8 mouse cellular contexts compared by ENCODE assay signal in the genomic region with DNA sequence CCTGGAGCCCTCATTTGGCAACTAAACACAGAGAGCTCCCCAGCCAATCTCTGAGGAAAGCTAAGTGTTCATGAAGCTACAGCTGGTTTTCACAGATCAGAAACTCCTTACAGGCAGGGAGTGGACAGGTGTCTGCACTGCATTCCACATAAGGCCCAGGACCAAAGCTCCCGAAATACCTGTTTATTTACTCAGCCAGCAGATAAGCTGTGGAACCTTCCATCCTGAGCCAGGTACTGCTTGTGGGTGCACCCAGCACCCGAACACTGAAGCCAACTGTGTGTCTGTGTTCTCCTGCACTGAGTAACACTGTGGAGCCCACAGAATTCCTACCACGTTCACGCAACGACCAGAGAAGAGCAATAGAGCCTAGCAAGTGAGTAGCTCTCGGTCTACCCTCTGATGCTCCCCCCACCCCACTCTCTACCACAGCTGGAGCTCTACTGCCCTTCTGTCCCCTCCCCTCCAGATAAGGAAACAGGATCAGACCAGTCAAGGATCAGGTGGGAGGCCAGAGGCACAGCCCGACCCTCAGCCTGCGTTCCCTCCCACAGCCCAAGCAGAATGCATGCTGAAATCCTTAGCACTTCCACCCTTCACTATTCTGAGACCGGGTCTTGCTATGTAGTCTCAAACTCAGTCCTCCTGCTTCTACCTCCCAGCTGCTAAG. TPM values are rescaled to one million over a fixed set of nuclear protein-coding genes. Genes with fewer than 3 reads are reported as not detected.
DNase-seq lines count a peak whose midpoint lies in the region; ATAC-seq and TF ChIP-seq lines count a peak whose summit lies in the region.

No protein-coding gene starts in this region.

- H3K27me3 ChIP-seq in hindbrain, embryonic 10.5 days (ENCODE audit: insufficient read depth, poor library complexity, severe bottlenecking) = no peaks in the 10 kb centered on the region
- no peaks in the 10 kb centered on the region for H3K27me3 ChIP-seq in hindbrain, embryonic 11.5 days (ENCODE audit: control insufficient read depth, insufficient read depth, low read length)
- no peaks in the 10 kb centered on the region for H3K27me3 ChIP-seq in forebrain, embryonic 15.5 days
- H3K27me3 ChIP-seq in liver, embryonic 14.5 days (ENCODE audit: control insufficient read depth, insufficient read depth, low read length) = no peaks in the 10 kb centered on the region

- no peak for DNase-seq in hindbrain, embryonic 10.5 days (ENCODE audit: low spot score)
- DNase-seq in hindbrain, embryonic 11.5 days (ENCODE audit: low spot score) = no peak
- DNase-seq in ZHBTc4 (ENCODE audit: low read depth, low spot score) = peak; percentile 67
- DNase-seq in liver, embryonic 14.5 days (ENCODE audit: low read depth in 3 of 3, low spot score in 3 of 3) = no peak
- DNase-seq in adrenal gland, postnatal 4 days (ENCODE audit: low spot score in 2 of 2) = no peak
- DNase-seq in frontal cortex, adult 2 months (ENCODE audit: extremely low spot score in 1 of 2, low spot score in 1 of 2) = no peak

- no peaks in the 10 kb centered on the region for H3K36me3 ChIP-seq in hindbrain, embryonic 10.5 days
- no peaks in the 10 kb centered on the region for H3K36me3 ChIP-seq in hindbrain, embryonic 11.5 days (ENCODE audit: control insufficient read depth, insufficient read depth, low read length)
- no peaks in the 10 kb centered on the region for H3K36me3 ChIP-seq in forebrain, embryonic 15.5 days
- H3K36me3 ChIP-seq in liver, embryonic 14.5 days (replicated peaks; ENCODE audit: control insufficient read depth, insufficient read depth, low read depth) = peaks cover 3% of the 10 kb centered on the region

- TF ChIP-seq EP300 in liver, embryonic 14.5 days (IDR thresholded peaks at IDR 0.05; ENCODE audit: low read depth) = no peak

- H3K9ac ChIP-seq in hindbrain, embryonic 11.5 days (ENCODE audit: low read depth, low read length) = no peak overlapping the region
- no peak overlapping the region for H3K9ac ChIP-seq in forebrain, embryonic 15.5 days (replicated peaks)
- no peak overlapping the region; the same call in 1 of the 2 replicates for H3K9ac ChIP-seq in liver, embryonic 14.5 days (replicated peaks)

- H3K9me3 ChIP-seq in hindbrain, embryonic 10.5 days = no peaks in the 10 kb centered on the region
- no peaks in the 10 kb centered on the region for H3K9me3 ChIP-seq in hindbrain, embryonic 11.5 days (ENCODE audit: control insufficient read depth, low read length)
- no peaks in the 10 kb centered on the region for H3K9me3 ChIP-seq in forebrain, embryonic 15.5 days
- H3K9me3 ChIP-seq in liver, embryonic 14.5 days (ENCODE audit: control insufficient read depth, low read length) = no peaks in the 10 kb centered on the region

- peaks cover 64% of the 10 kb centered on the region for H3K4me1 ChIP-seq in hindbrain, embryonic 10.5 days (replicated peaks)
- H3K4me1 ChIP-seq in hindbrain, embryonic 11.5 days (replicated peaks; ENCODE audit: control insufficient read depth, insufficient read depth, low read length) = no peaks in the 10 kb centered on the region; the same call in 1 of the 2 replicates
- peaks cover 56% of the 10 kb centered on the region for H3K4me1 ChIP-seq in forebrain, embryonic 15.5 days
- H3K4me1 ChIP-seq in liver, embryonic 14.5 days (replicated peaks; ENCODE audit: control insufficient read depth in 2 of 2, insufficient read depth in 2 of 2, low read length in 1 of 2) = peaks cover 43 to 45% of the 10 kb centered on the region in 2 experiments

- WGBS in hindbrain, embryonic 10.5 days = 77% methylated on average over 9 of the region's 9 CpGs
- WGBS in hindbrain, embryonic 11.5 days = 80% methylated on average over 9 of the region's 9 CpGs
- WGBS in forebrain, embryonic 15.5 days = 77% methylated on average over 9 of the region's 9 CpGs
- 39% methylated on average over 9 of the region's 9 CpGs for WGBS in liver, embryonic 14.5 days (ENCODE audit: insufficient replicate concordance)

- no peak overlapping the region for H3K4me2 ChIP-seq in hindbrain, embryonic 11.5 days (replicated peaks; ENCODE audit: low read depth, low read length)
- H3K4me2 ChIP-seq in forebrain, embryonic 15.5 days (replicated peaks) = no peak overlapping the region
- H3K4me2 ChIP-seq in liver, embryonic 14.5 days (ENCODE audit: low read depth) = no peak overlapping the region

- no peak for TF ChIP-seq CTCF in liver, embryonic 14.5 days (IDR thresholded peaks at IDR 0.05; ENCODE audit: low read depth)

- ATAC-seq in hindbrain, embryonic 11.5 days (ENCODE audit: low FRiP score) = no peak
- no peak for ATAC-seq in forebrain, embryonic 15.5 days (replicated peaks)
- peak; percentile 19; the same call in 1 of the 2 replicates for ATAC-seq in liver, embryonic 14.5 days (ENCODE audit: insufficient read depth)
- no peak for ATAC-seq in frontal cortex, adult (ENCODE audit: low TSS enrichment)

- H3K4me3 ChIP-seq in hindbrain, embryonic 10.5 days = no peak overlapping the region
- no peak overlapping the region for H3K4me3 ChIP-seq in hindbrain, embryonic 11.5 days (ENCODE audit: low read depth, low read length)
- H3K4me3 ChIP-seq in forebrain, embryonic 15.5 days = no peak overlapping the region
- no peak overlapping the region for H3K4me3 ChIP-seq in liver, embryonic 14.5 days (ENCODE audit: insufficient read depth in 1 of 2, low read depth in 2 of 2, low read length in 2 of 2)

- peak overlapping the region; percentile 59 for H3K27ac ChIP-seq in hindbrain, embryonic 10.5 days
- H3K27ac ChIP-seq in hindbrain, embryonic 11.5 days (ENCODE audit: low read depth, low read length) = no peak overlapping the region; the same call in 1 of the 2 replicates
- peak overlapping the region; percentile 67 for H3K27ac ChIP-seq in forebrain, embryonic 15.5 days (replicated peaks)
- no peak overlapping the region for H3K27ac ChIP-seq in liver, embryonic 14.5 days

RNA-seq across cellular contexts. Expression of a gene that starts 9.6 kb away (rescaled TPM):
- polyA plus RNA-seq in hindbrain, embryonic 10.5 days (2016; fragmentation: Nextera tagmentation; extraction: Ambion mirVana) = 14.5 and 15.8 TPM in 2 replicates
- polyA plus RNA-seq in hindbrain, embryonic 11.5 days (2014; fragmentation: Nextera tagmentation; extraction: Ambion mirVana) = 18.1 and 20.8 TPM in 2 replicates
- polyA plus RNA-seq in forebrain, embryonic 15.5 days (2015; fragmentation: Nextera tagmentation; extraction: Ambion mirVana) = 12.0 and 13.6 TPM in 2 replicates
- 10.3 and 10.8 TPM in 2 replicates for polyA plus RNA-seq in liver, embryonic 14.5 days (2012; rRNA removed)
- 7.8 and 10.6 TPM in 2 replicates for polyA plus RNA-seq in liver, embryonic 14.5 days (2014; fragmentation: Nextera tagmentation; extraction: Ambion mirVana)
- 10 to 100 TPM; 34.6 TPM for total RNA-seq in adrenal gland, postnatal 4 days (2021)
- 20.1 and 21.1 TPM in 2 replicates for polyA plus RNA-seq in frontal cortex, adult 2 months (2012; rRNA removed)

Comparison
In these comparisons a context has a peak if more than half of its experiments do, and no peak if none do; other contexts are left out.
1. H3K27ac ChIP-seq: peak in hindbrain, embryonic 10.5 days (single experiment) and forebrain, embryonic 15.5 days (single experiment); none in hindbrain, embryonic 11.5 days (single experiment) and liver, embryonic 14.5 days (single experiment).